ENCODE assay signal across 17 mouse cellular contexts in genomic region chr4:148222983-148223382, GRCm38 (mm10).
"Had no signal": no experiment of that assay in that cellular context is flagged by ENCODE, and none has a peak within 500 bp of the region (broad histone marks: within the 10 kb centered on the region; RNA-seq: fewer than 3 reads in every experiment).

No protein-coding gene starts in this region.

- H3K27ac ChIP-seq: intestine, embryonic 15.5 days; layer of hippocampus, adult 2 months; limb, embryonic 10.5 days; limb, embryonic 13.5 days; liver, embryonic 12.5 days; liver, embryonic 15.5 days; neural tube, embryonic 13.5 days had no signal

- H3K4me2 ChIP-seq: intestine, embryonic 15.5 days; limb, embryonic 13.5 days; liver, embryonic 12.5 days; liver, embryonic 15.5 days; neural tube, embryonic 13.5 days had no signal

- ATAC-seq: hindbrain, embryonic 16.5 days; intestine, embryonic 15.5 days; liver, embryonic 12.5 days had no signal

- H3K4me1 ChIP-seq: intestine, embryonic 15.5 days; liver, embryonic 12.5 days; liver, embryonic 15.5 days had no signal

- H3K4me3 ChIP-seq: intestine, embryonic 15.5 days; layer of hippocampus, adult 2 months; limb, embryonic 10.5 days; limb, embryonic 13.5 days; liver, embryonic 12.5 days; liver, embryonic 15.5 days; myocyte; neural tube, embryonic 13.5 days had no signal

- H3K9ac ChIP-seq: intestine, embryonic 15.5 days; limb, embryonic 13.5 days; liver, embryonic 12.5 days; liver, embryonic 15.5 days; neural tube, embryonic 13.5 days had no signal

- DNase-seq: kidney, adult 11 months; kidney, adult 9 months; layer of hippocampus, adult 9-11 months; liver; lung, adult 18-20 months; lung, postnatal 36 days; thymus, adult 18-20 months; thymus, postnatal 36 days had no signal

- H3K36me3 ChIP-seq: intestine, embryonic 15.5 days; limb, embryonic 10.5 days; limb, embryonic 13.5 days; liver, embryonic 12.5 days; liver, embryonic 15.5 days; neural tube, embryonic 13.5 days had no signal

- H3K9me3 ChIP-seq: intestine, embryonic 15.5 days; limb, embryonic 10.5 days; limb, embryonic 13.5 days; liver, embryonic 12.5 days; liver, embryonic 15.5 days; neural tube, embryonic 13.5 days had no signal
